Mouse (Mus musculus): ENCODE results near the gene Tagap. TPM values are rescaled to one million over a fixed set of nuclear protein-coding genes. Genes with fewer than 3 reads are reported as not detected.
A peak's percentile ranks its signal among the peaks of the same experiment; 100 is the strongest.

The Tagap gene
- polyA plus RNA-seq, 1 experiment = 8.7 TPM

GRCm38 (mm10) chr17:7916782-7917574 lies 8.8 kb upstream of the Tagap start:
- Histone ChIP-seq H3K4me3 (replicated peaks; ENCODE audit: control insufficient read depth, low read depth, low read length) (no peak overlapping the region), H3K4me1 (ENCODE audit: control insufficient read depth, insufficient read depth, low read length) (peaks cover 7% of the 10 kb centered on the region; the same call in 1 of the 2 replicates), H3K27ac (ENCODE audit: control insufficient read depth, insufficient read depth, low read depth, low read length, poor library complexity) (peak overlapping the region; percentile 91)
- WGBS = 28% methylated on average over 12 of the region's 12 CpGs
- TF ChIP-seq POLR2A (IDR thresholded peaks at IDR 0.05; ENCODE audit: borderline replicate concordance, control insufficient read depth, low read depth, low read length) (no peak), CTCF (IDR thresholded peaks at IDR 0.05; ENCODE audit: control insufficient read depth, insufficient read depth, low read length) (no peak)

GRCm38 (mm10) chr17:7918355-7918754 lies 7.4 kb upstream of the Tagap start:
- 78% methylated on average over 2 of the region's 2 CpGs for WGBS
- Histone ChIP-seq H3K27ac (ENCODE audit: control insufficient read depth, insufficient read depth, low read depth, low read length, poor library complexity) (no peak overlapping the region), H3K4me1 (ENCODE audit: control insufficient read depth, insufficient read depth, low read length) (peaks cover 7% of the 10 kb centered on the region; the same call in 1 of the 2 replicates), H3K4me3 (replicated peaks; ENCODE audit: control insufficient read depth, low read depth, low read length) (no peak overlapping the region)
- no peak for TF ChIP-seq CTCF (IDR thresholded peaks at IDR 0.05; ENCODE audit: control insufficient read depth, insufficient read depth, low read length)
- no peak for TF ChIP-seq POLR2A (IDR thresholded peaks at IDR 0.05; ENCODE audit: borderline replicate concordance, control insufficient read depth, low read depth, low read length)

- H3K27ac ChIP-seq (ENCODE audit: control insufficient read depth, insufficient read depth, low read depth, low read length, poor library complexity) = no peak overlapping the region
- WGBS = 29% methylated on average over 2 of the region's 2 CpGs
- peaks cover 7% of the 10 kb centered on the region; the same call in 1 of the 2 replicates for H3K4me1 ChIP-seq (ENCODE audit: control insufficient read depth, insufficient read depth, low read length)
- no peak for TF ChIP-seq CTCF (IDR thresholded peaks at IDR 0.05; ENCODE audit: control insufficient read depth, insufficient read depth, low read length)
- TF ChIP-seq POLR2A (IDR thresholded peaks at IDR 0.05; ENCODE audit: borderline replicate concordance, control insufficient read depth, low read depth, low read length) = no peak
- no peak overlapping the region for H3K4me3 ChIP-seq (replicated peaks; ENCODE audit: control insufficient read depth, low read depth, low read length)
These were observed 6.6 kb upstream of the Tagap start for GRCm38 (mm10) chr17:7919209-7919608.

- no peak overlapping the region for H3K4me3 ChIP-seq (replicated peaks; ENCODE audit: control insufficient read depth, low read depth, low read length)
- no peak for TF ChIP-seq POLR2A (IDR thresholded peaks at IDR 0.05; ENCODE audit: borderline replicate concordance, control insufficient read depth, low read depth, low read length)
- TF ChIP-seq CTCF (IDR thresholded peaks at IDR 0.05; ENCODE audit: control insufficient read depth, insufficient read depth, low read length) = no peak
- peaks cover 3% of the 10 kb centered on the region for H3K4me1 ChIP-seq (ENCODE audit: control insufficient read depth, insufficient read depth, low read length)
- 22% methylated on average over 5 of the region's 5 CpGs for WGBS
- no peak overlapping the region for H3K27ac ChIP-seq (ENCODE audit: control insufficient read depth, insufficient read depth, low read depth, low read length, poor library complexity)
These were observed 3.2 kb upstream of the Tagap start for GRCm38 (mm10) chr17:7922564-7922963.

GRCm38 (mm10) chr17:7924185-7924725 lies 1.5 kb upstream of the Tagap start:
- H3K4me1 ChIP-seq (ENCODE audit: control insufficient read depth, insufficient read depth, low read length) = peaks cover 1% of the 10 kb centered on the region
- no peak for TF ChIP-seq POLR2A (IDR thresholded peaks at IDR 0.05; ENCODE audit: borderline replicate concordance, control insufficient read depth, low read depth, low read length)
- no peak for TF ChIP-seq CTCF (IDR thresholded peaks at IDR 0.05; ENCODE audit: control insufficient read depth, insufficient read depth, low read length)
- H3K4me3 ChIP-seq (replicated peaks; ENCODE audit: control insufficient read depth, low read depth, low read length) = no peak overlapping the region
- H3K27ac ChIP-seq (ENCODE audit: control insufficient read depth, insufficient read depth, low read depth, low read length, poor library complexity) = no peak overlapping the region
- WGBS = 90% methylated on average over 13 of the region's 13 CpGs

GRCm38 (mm10) chr17:7927582-7928535 lies 2.1 kb downstream of the Tagap start:
- Histone ChIP-seq H3K4me3 (replicated peaks; ENCODE audit: control insufficient read depth, low read depth, low read length) (peak overlapping the region; percentile 50), H3K27ac (ENCODE audit: control insufficient read depth, insufficient read depth, low read depth, low read length, poor library complexity) (peak overlapping the region; percentile 55), H3K4me1 (ENCODE audit: control insufficient read depth, insufficient read depth, low read length) (peaks cover 1% of the 10 kb centered on the region)
- 26% methylated on average over 24 of the region's 24 CpGs for WGBS
- TF ChIP-seq CTCF (IDR thresholded peaks at IDR 0.05; ENCODE audit: control insufficient read depth, insufficient read depth, low read length) (peak; percentile 90), POLR2A (IDR thresholded peaks at IDR 0.05; ENCODE audit: borderline replicate concordance, control insufficient read depth, low read depth, low read length) (no peak)

- H3K4me1 ChIP-seq (ENCODE audit: control insufficient read depth, insufficient read depth, low read length) = peaks cover 1% of the 10 kb centered on the region
- H3K4me3 ChIP-seq (replicated peaks; ENCODE audit: control insufficient read depth, low read depth, low read length) = no peak overlapping the region
- H3K27ac ChIP-seq (ENCODE audit: control insufficient read depth, insufficient read depth, low read depth, low read length, poor library complexity) = no peak overlapping the region
- no peak for TF ChIP-seq POLR2A (IDR thresholded peaks at IDR 0.05; ENCODE audit: borderline replicate concordance, control insufficient read depth, low read depth, low read length)
- no peak for TF ChIP-seq CTCF (IDR thresholded peaks at IDR 0.05; ENCODE audit: control insufficient read depth, insufficient read depth, low read length)
- WGBS = 84% methylated on average over 6 of the region's 6 CpGs
These were observed 2.9 kb downstream of the Tagap start for GRCm38 (mm10) chr17:7928662-7929061.

- peaks cover 1% of the 10 kb centered on the region for H3K4me1 ChIP-seq (ENCODE audit: control insufficient read depth, insufficient read depth, low read length)
- no peak overlapping the region for H3K4me3 ChIP-seq (replicated peaks; ENCODE audit: control insufficient read depth, low read depth, low read length)
- TF ChIP-seq POLR2A (IDR thresholded peaks at IDR 0.05; ENCODE audit: borderline replicate concordance, control insufficient read depth, low read depth, low read length) = no peak
- TF ChIP-seq CTCF (IDR thresholded peaks at IDR 0.05; ENCODE audit: control insufficient read depth, insufficient read depth, low read length) = 0 out of 2 replicates have a peak, but pooled peaks have one; percentile 11
- 74% methylated on average over 8 of the region's 8 CpGs for WGBS
- H3K27ac ChIP-seq (ENCODE audit: control insufficient read depth, insufficient read depth, low read depth, low read length, poor library complexity) = no peak overlapping the region
These were observed 3.5 kb downstream of the Tagap start for GRCm38 (mm10) chr17:7929279-7929678.
